Comparison of ENCODE assay signal across 25 mouse cellular contexts in the genomic region with DNA sequence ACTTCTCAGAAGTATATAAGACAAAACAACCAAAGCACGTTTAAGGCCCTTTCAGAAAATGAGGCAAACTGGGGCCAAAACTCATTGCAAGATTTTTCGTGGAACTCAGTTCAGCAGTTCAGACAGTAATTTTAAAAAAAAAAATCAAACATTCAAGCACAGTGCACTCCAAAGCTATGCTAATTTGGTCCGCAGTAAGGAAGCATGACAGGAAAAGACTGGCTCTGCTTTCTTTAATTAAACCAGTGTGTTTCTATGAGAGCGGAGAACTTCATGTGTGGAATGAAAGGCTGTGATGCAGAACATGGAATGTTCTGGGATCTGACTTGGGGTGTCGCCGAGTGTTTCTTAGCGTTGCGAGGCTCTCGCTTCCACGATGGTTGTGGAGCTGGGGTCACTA. TPM values are rescaled to one million over a fixed set of nuclear protein-coding genes. Genes with fewer than 3 reads are reported as not detected.
A peak's percentile ranks its signal among the peaks of the same experiment; 100 is the strongest.
DNase-seq lines count a peak whose midpoint lies in the region; ATAC-seq and TF ChIP-seq lines count a peak whose summit lies in the region.
"Had no signal": no experiment of that assay in that cellular context is flagged by ENCODE, and none has a peak within 500 bp of the region (broad histone marks: within the 10 kb centered on the region; RNA-seq: fewer than 3 reads in every experiment).

No protein-coding gene starts in this region.

- H3K27me3 ChIP-seq in embryonic facial prominence, embryonic 11.5 days (ENCODE audit: control insufficient read depth, insufficient read depth, low read length) = no peaks in the 10 kb centered on the region
- no peaks in the 10 kb centered on the region for H3K27me3 ChIP-seq in embryonic facial prominence, embryonic 10.5 days (replicated peaks; ENCODE audit: low read depth, poor library complexity, severe bottlenecking)
- H3K27me3 ChIP-seq in kidney, postnatal 0 days (ENCODE audit: insufficient read depth, low read length) = no peaks in the 10 kb centered on the region
- H3K27me3 ChIP-seq in kidney, embryonic 16.5 days (ENCODE audit: insufficient read depth, low read length) = no peaks in the 10 kb centered on the region
- H3K27me3 ChIP-seq in embryonic facial prominence, embryonic 14.5 days (replicated peaks; ENCODE audit: control insufficient read depth, insufficient read depth, low read length) = no peaks in the 10 kb centered on the region
- H3K27me3 ChIP-seq: heart, embryonic 13.5 days had no signal

- H3K27ac ChIP-seq in embryonic facial prominence, embryonic 11.5 days (replicated peaks; ENCODE audit: low read depth, low read length) = no peak overlapping the region
- H3K27ac ChIP-seq in embryonic facial prominence, embryonic 10.5 days (replicated peaks) = no peak overlapping the region; the same call in 1 of the 2 replicates
- peak overlapping the region; percentile 25; the same call in 1 of the 2 replicates for H3K27ac ChIP-seq in kidney, postnatal 0 days
- no peak overlapping the region for H3K27ac ChIP-seq in kidney, embryonic 16.5 days (ENCODE audit: low read length)
- H3K27ac ChIP-seq in embryonic facial prominence, embryonic 14.5 days (replicated peaks; ENCODE audit: low read depth, low read length) = peak overlapping the region; percentile 78
- H3K27ac ChIP-seq: heart, adult 2 months; heart, embryonic 10.5 days; heart, embryonic 13.5 days; hindbrain, embryonic 14.5 days; hindbrain, postnatal 0 days had no signal

- H3K9ac ChIP-seq in embryonic facial prominence, embryonic 11.5 days (replicated peaks; ENCODE audit: low read length) = no peak overlapping the region
- H3K9ac ChIP-seq in kidney, postnatal 0 days (ENCODE audit: low read depth, low read length) = no peak overlapping the region
- H3K9ac ChIP-seq in kidney, embryonic 16.5 days (replicated peaks; ENCODE audit: low read length) = no peak overlapping the region
- no peak overlapping the region for H3K9ac ChIP-seq in embryonic facial prominence, embryonic 14.5 days (ENCODE audit: low read depth, low read length)
- H3K9ac ChIP-seq: forebrain, postnatal 0 days; heart, embryonic 13.5 days; hindbrain, embryonic 14.5 days had no signal

- DNase-seq in embryonic facial prominence, embryonic 11.5 days (ENCODE audit: low spot score) = peak; percentile 41
- DNase-seq in embryonic facial prominence, embryonic 10.5 days (ENCODE audit: low spot score) = no peak
- peak; percentile 38 for DNase-seq in kidney, postnatal 0 days (ENCODE audit: low spot score)
- DNase-seq in brain, adult 2 months (ENCODE audit: low read depth, low spot score) = peak; percentile 6
- peak; percentile 75 for DNase-seq in embryonic facial prominence, embryonic 14.5 days (ENCODE audit: low spot score)
- no peak for DNase-seq in lung, postnatal 14 days
- no peak for DNase-seq in urinary bladder, postnatal 4 days (ENCODE audit: low spot score in 2 of 2)
- DNase-seq: adrenal gland, adult 8-10 months; adrenal gland, postnatal 25 days; cerebellum, adult 18-20 months; cerebellum, adult 9-10 months; cerebellum, postnatal 14 days; forebrain, postnatal 0 days; gastrocnemius, postnatal 10 days; gastrocnemius, postnatal 36 days; heart, postnatal 14 days; heart, postnatal 4 days had no signal

- no peak overlapping the region for H3K4me3 ChIP-seq in embryonic facial prominence, embryonic 11.5 days (ENCODE audit: low read depth, low read length)
- H3K4me3 ChIP-seq in embryonic facial prominence, embryonic 10.5 days = no peak overlapping the region
- H3K4me3 ChIP-seq in kidney, postnatal 0 days (replicated peaks; ENCODE audit: low read depth, low read length) = no peak overlapping the region
- no peak overlapping the region for H3K4me3 ChIP-seq in kidney, embryonic 16.5 days (ENCODE audit: low read length)
- H3K4me3 ChIP-seq in embryonic facial prominence, embryonic 14.5 days (ENCODE audit: low read depth, low read length) = no peak overlapping the region
- H3K4me3 ChIP-seq: heart, adult 2 months; heart, embryonic 10.5 days; heart, embryonic 13.5 days had no signal

- H3K36me3 ChIP-seq in embryonic facial prominence, embryonic 11.5 days (replicated peaks; ENCODE audit: control insufficient read depth, insufficient read depth, low read depth, low read length) = no peaks in the 10 kb centered on the region
- H3K36me3 ChIP-seq in embryonic facial prominence, embryonic 10.5 days (replicated peaks) = no peaks in the 10 kb centered on the region
- no peaks in the 10 kb centered on the region for H3K36me3 ChIP-seq in kidney, postnatal 0 days (ENCODE audit: insufficient read depth, low read length)
- H3K36me3 ChIP-seq in kidney, embryonic 16.5 days (ENCODE audit: insufficient read depth, low read length) = no peaks in the 10 kb centered on the region
- no peaks in the 10 kb centered on the region for H3K36me3 ChIP-seq in embryonic facial prominence, embryonic 14.5 days (ENCODE audit: control insufficient read depth, insufficient read depth, low read length)
- H3K36me3 ChIP-seq: heart, embryonic 10.5 days; heart, embryonic 13.5 days had no signal

- no peak for TF ChIP-seq CTCF in kidney, postnatal 0 days (IDR thresholded peaks at IDR 0.05; ENCODE audit: low read depth)

- H3K9me3 ChIP-seq in embryonic facial prominence, embryonic 11.5 days (replicated peaks; ENCODE audit: control insufficient read depth, low read length) = no peaks in the 10 kb centered on the region
- H3K9me3 ChIP-seq in embryonic facial prominence, embryonic 10.5 days = no peaks in the 10 kb centered on the region
- no peaks in the 10 kb centered on the region for H3K9me3 ChIP-seq in kidney, postnatal 0 days (replicated peaks; ENCODE audit: low read length)
- no peaks in the 10 kb centered on the region for H3K9me3 ChIP-seq in kidney, embryonic 16.5 days (ENCODE audit: low read length)
- H3K9me3 ChIP-seq in embryonic facial prominence, embryonic 14.5 days (ENCODE audit: control insufficient read depth, low read length) = no peaks in the 10 kb centered on the region
- H3K9me3 ChIP-seq: heart, embryonic 10.5 days; heart, embryonic 13.5 days had no signal

- 63% methylated on average over 10 of the region's 10 CpGs for WGBS in embryonic facial prominence, embryonic 11.5 days
- 79% methylated on average over 10 of the region's 10 CpGs for WGBS in embryonic facial prominence, embryonic 10.5 days
- WGBS in kidney, postnatal 0 days = 55% methylated on average over 10 of the region's 10 CpGs
- WGBS in kidney, embryonic 16.5 days = 61% methylated on average over 10 of the region's 10 CpGs
- 47% methylated on average over 10 of the region's 10 CpGs for WGBS in embryonic facial prominence, embryonic 14.5 days

- H3K4me1 ChIP-seq in embryonic facial prominence, embryonic 11.5 days (ENCODE audit: control insufficient read depth, insufficient read depth, low read length) = no peaks in the 10 kb centered on the region
- peaks cover 23% of the 10 kb centered on the region for H3K4me1 ChIP-seq in embryonic facial prominence, embryonic 10.5 days
- H3K4me1 ChIP-seq in kidney, postnatal 0 days (replicated peaks; ENCODE audit: insufficient read depth, low read length) = no peaks in the 10 kb centered on the region
- peaks cover 8% of the 10 kb centered on the region; the same call in 1 of the 2 replicates for H3K4me1 ChIP-seq in kidney, embryonic 16.5 days (ENCODE audit: insufficient read depth, low read length)
- peaks cover 20% of the 10 kb centered on the region for H3K4me1 ChIP-seq in embryonic facial prominence, embryonic 14.5 days (ENCODE audit: control insufficient read depth, insufficient read depth, low read length)
- H3K4me1 ChIP-seq: heart, embryonic 13.5 days had no signal

- no peak overlapping the region for H3K4me2 ChIP-seq in embryonic facial prominence, embryonic 11.5 days (ENCODE audit: low read depth, low read length)
- no peak overlapping the region for H3K4me2 ChIP-seq in kidney, postnatal 0 days (ENCODE audit: low read length)
- H3K4me2 ChIP-seq in kidney, embryonic 16.5 days (replicated peaks; ENCODE audit: low read depth, low read length) = no peak overlapping the region
- no peak overlapping the region for H3K4me2 ChIP-seq in embryonic facial prominence, embryonic 14.5 days (ENCODE audit: low read depth, low read length)
- H3K4me2 ChIP-seq: heart, embryonic 13.5 days; hindbrain, embryonic 14.5 days had no signal

- no peak for ATAC-seq in embryonic facial prominence, embryonic 11.5 days (replicated peaks; ENCODE audit: insufficient number of reproducible peaks, low FRiP score, low TSS enrichment, low read depth)
- ATAC-seq in kidney, postnatal 0 days (replicated peaks; ENCODE audit: low FRiP score, low read depth) = no peak; the same call in 1 of the 2 replicates
- no peak for ATAC-seq in kidney, embryonic 16.5 days (ENCODE audit: low FRiP score, low TSS enrichment)
- ATAC-seq in embryonic facial prominence, embryonic 14.5 days (ENCODE audit: low read depth) = peak; percentile 63; the same call in 1 of the 2 replicates
- ATAC-seq: activated CD4-positive, CD25-positive, alpha-beta regulatory T cell, adult 4 months; forebrain, embryonic 14.5 days; forebrain, postnatal 0 days; hindbrain, postnatal 0 days had no signal

RNA-seq across cellular contexts. Expression of a gene that starts 28.4 kb away (rescaled TPM):
- polyA plus RNA-seq in embryonic facial prominence, embryonic 11.5 days (2014; fragmentation: Nextera tagmentation; extraction: Ambion mirVana) = 39.1 and 41.2 TPM in 2 replicates
- polyA plus RNA-seq in embryonic facial prominence, embryonic 10.5 days (2016; fragmentation: Nextera tagmentation; extraction: Ambion mirVana) = 31.1 and 34.2 TPM in 2 replicates
- polyA plus RNA-seq in kidney, postnatal 0 days (2015; fragmentation: Nextera tagmentation; extraction: Ambion mirVana) = 51.5 and 58.4 TPM in 2 replicates
- polyA plus RNA-seq in kidney, embryonic 16.5 days (2015; fragmentation: Nextera tagmentation; extraction: Ambion mirVana) = 91.2 and 96.0 TPM in 2 replicates
- polyA plus RNA-seq in embryonic facial prominence, embryonic 14.5 days (2014; fragmentation: Nextera tagmentation; extraction: Ambion mirVana) = 81.8 and 91.3 TPM in 2 replicates
- polyA plus RNA-seq: activated CD4-positive, CD25-positive, alpha-beta regulatory T cell, adult 4 months had no signal

Comparison
In these comparisons a context has a peak if more than half of its experiments do, and no peak if none do; other contexts are left out.
1. DNase-seq: peak in embryonic facial prominence, embryonic 11.5 days (single experiment), kidney, postnatal 0 days (single experiment), brain, adult 2 months (single experiment) and embryonic facial prominence, embryonic 14.5 days (single experiment); none in embryonic facial prominence, embryonic 10.5 days (single experiment), lung, postnatal 14 days (single experiment) and urinary bladder, postnatal 4 days (0 of 2).
2. H3K27ac ChIP-seq: peak in kidney, postnatal 0 days (single experiment) and embryonic facial prominence, embryonic 14.5 days (single experiment); none in embryonic facial prominence, embryonic 11.5 days (single experiment), embryonic facial prominence, embryonic 10.5 days (single experiment) and kidney, embryonic 16.5 days (single experiment).